Mouse (Mus musculus) heart, postnatal 36 days (tissue): ENCODE measurements around the gene Slc38a6. TPM values are rescaled to one million over a fixed set of nuclear protein-coding genes. Genes with fewer than 3 reads are reported as not detected.

Experiments
- DNase-seq, 2 experiments: peaks; one replicate each; pipeline ENCODE4 v3.0.0; 2021 to 2022
- intact Hi-C: fragments of 180-260 bp; cut with DNase I; formaldehyde crosslinking; loops from one replicate; pipeline ENCODE4 v1.15.1; 2025
- total RNA-seq, 2 experiments: library from RNA; stranded (reverse); gene quantifications; 2 replicates each; pipeline ENCODE4 v1.2.3; 2021

Slc38a6 gene
- total RNA-seq = 1 to 10 TPM; 3.2 to 4.5 TPM

GRCm38 (mm10) chr12:73286287-73287092 is at the start of gene Slc38a6, which contains the start of gene Trmt5:
Gene Slc38a6 (plus strand): TSS chr12:73286779.
Gene Trmt5 (minus strand): TSS chr12:73286710.
- intact Hi-C loops = loop anchor here (2.0 to 5.0 kb wide), 2 partner anchors 230 to 239 kb away; no protein-coding TSS in a partner anchor
- DNase-seq = peak; percentile 90 to 93

GRCm38 (mm10) chr12:73241960-73242359 is 44.6 kb upstream of the Slc38a6 start:
- intact Hi-C loops = no loop called here
- no peak for DNase-seq

- intact Hi-C loops = no loop called here
These were observed 40.9 kb upstream of the Slc38a6 start for GRCm38 (mm10) chr12:73245687-73246086.

GRCm38 (mm10) chr12:73255006-73255405 is 31.6 kb upstream of the Slc38a6 start:
- intact Hi-C loops = no loop called here
- no peak for DNase-seq

More at GRCm38 (mm10) chr12:73245687-73246086, 40.9 kb upstream of the Slc38a6 start:
- DNase-seq = no peak

- intact Hi-C loops = no loop called here
- no peak for DNase-seq
These were observed 27.3 kb upstream of the Slc38a6 start for GRCm38 (mm10) chr12:73259269-73259668.

GRCm38 (mm10) chr12:73260339-73260738 is 26.2 kb upstream of the Slc38a6 start:
- intact Hi-C loops = no loop called here

GRCm38 (mm10) chr12:73265381-73265978 is 21.1 kb upstream of the Slc38a6 start:
- no peak for DNase-seq
- intact Hi-C loops = no loop called here

More at GRCm38 (mm10) chr12:73260339-73260738, 26.2 kb upstream of the Slc38a6 start:
- DNase-seq = no peak

- DNase-seq = no peak
- intact Hi-C loops = no loop called here
These were observed 20.0 kb upstream of the Slc38a6 start for GRCm38 (mm10) chr12:73266597-73266996.

- no peak for DNase-seq
- intact Hi-C loops = no loop called here
These were observed 18.1 kb upstream of the Slc38a6 start for GRCm38 (mm10) chr12:73268497-73268896.

- no peak for DNase-seq
- intact Hi-C loops = no loop called here
These were observed 17.0 kb upstream of the Slc38a6 start for GRCm38 (mm10) chr12:73269531-73269930.

GRCm38 (mm10) chr12:73269933-73270332 is 16.6 kb upstream of the Slc38a6 start:
- DNase-seq = no peak
- intact Hi-C loops = no loop called here

GRCm38 (mm10) chr12:73274921-73275320 is 11.7 kb upstream of the Slc38a6 start:
- intact Hi-C loops = loop anchor here (1.0 kb wide), 1 partner anchor 28 kb away; no protein-coding TSS in a partner anchor
- DNase-seq = no peak

- intact Hi-C loops = loop anchor here (2.0 to 5.0 kb wide), 2 partner anchors 229 to 240 kb away; no protein-coding TSS in a partner anchor
- peak; percentile 14 to 28 for DNase-seq
These were observed 1.0 kb downstream of the Slc38a6 start for GRCm38 (mm10) chr12:73287609-73288008.

- intact Hi-C loops = loop anchor here (5.0 kb wide), 1 partner anchor 241 kb away; no protein-coding TSS in a partner anchor
- no peak for DNase-seq
These were observed 2.0 kb downstream of the Slc38a6 start for GRCm38 (mm10) chr12:73288626-73289025.

- intact Hi-C loops = no loop called here
- no peak for DNase-seq
These were observed 8.3 kb downstream of the Slc38a6 start for GRCm38 (mm10) chr12:73294884-73295283.

- DNase-seq = no peak
- intact Hi-C loops = no loop called here
These were observed 9.0 kb downstream of the Slc38a6 start for GRCm38 (mm10) chr12:73295505-73296140.

GRCm38 (mm10) chr12:73298621-73299020 is 12.0 kb downstream of the Slc38a6 start:
- no peak for DNase-seq
- intact Hi-C loops = no loop called here

GRCm38 (mm10) chr12:73300531-73300930 is 14.0 kb downstream of the Slc38a6 start:
- intact Hi-C loops = no loop called here
- no peak for DNase-seq

GRCm38 (mm10) chr12:73304636-73305035 is 18.1 kb downstream of the Slc38a6 start:
- DNase-seq = no peak
- intact Hi-C loops = no loop called here

- no peak for DNase-seq
- intact Hi-C loops = no loop called here
These were observed 21.2 kb downstream of the Slc38a6 start for GRCm38 (mm10) chr12:73307750-73308149.

GRCm38 (mm10) chr12:73308711-73309110 is 22.1 kb downstream of the Slc38a6 start:
- DNase-seq = no peak
- intact Hi-C loops = no loop called here
